Mouse (Mus musculus) E14TG2a.4 (cell line): Measurements from ENCODE around the gene Uqcc1.

Experiments
- H3K27me3 ChIP-seq: 2 replicates; pipeline ENCODE4 v1.6.1; 2014; ENCODE audit warnings: low read length, control low read depth; ENCODE audit not compliant: insufficient read depth
- H3K36me3 ChIP-seq: 2 replicates; pipeline ENCODE4 v1.6.1; 2014; ENCODE audit warnings: low read length, control low read depth; ENCODE audit not compliant: insufficient read depth
- H3K4me1 ChIP-seq: replicated peaks from 2 replicates; pipeline ENCODE4 v1.6.1; 2014; ENCODE audit warnings: low read depth, low read length, control low read depth
- H3K4me3 ChIP-seq: replicated peaks from 2 replicates; pipeline ENCODE4 v1.5.1; 2014; ENCODE audit warnings: mild to moderate bottlenecking, low read length
- H3K9me3 ChIP-seq: 2 replicates; pipeline ENCODE4 v1.6.1; 2014; ENCODE audit warnings: low read length, control low read depth
- CTCF ChIP-seq: conservative IDR thresholded peaks from 2 replicates; pipeline ENCODE4 v1.5.1; 2014; ENCODE audit warnings: low read length
- NANOG ChIP-seq: IDR thresholded peaks from 2 replicates; pipeline ENCODE4 v1.6.1; 2014; ENCODE audit warnings: borderline replicate concordance, low read length, mixed read lengths
- POU5F1 ChIP-seq: IDR thresholded peaks from 2 replicates; pipeline ENCODE4 v1.6.1; 2014; ENCODE audit warnings: low read length, borderline replicate concordance

Gene Uqcc1

GRCm38 (mm10) chr2:155860102-155860501 is 70.0 kb downstream of the Uqcc1 start:
- Histone ChIP-seq H3K36me3 (peaks cover 65% of the 10 kb centered on the region), H3K4me1 (no peaks in the 10 kb centered on the region; the same call in 1 of the 2 replicates), H3K27me3 (no peaks in the 10 kb centered on the region), H3K9me3 (peaks cover 53% of the 10 kb centered on the region), H3K4me3 (no peak overlapping the region)
- no peak for TF ChIP-seq CTCF
- TF ChIP-seq NANOG, result no peak

GRCm38 (mm10) chr2:155852536-155852935 is 77.6 kb downstream of the Uqcc1 start:
- Histone ChIP-seq H3K4me1 (peaks cover 27% of the 10 kb centered on the region), H3K9me3 (peaks cover 15% of the 10 kb centered on the region), H3K4me3 (no peak overlapping the region), H3K36me3 (peaks cover 80% of the 10 kb centered on the region), H3K27me3 (no peaks in the 10 kb centered on the region)
- TF ChIP-seq POU5F1 (no peak), NANOG (no peak), CTCF (no peak)

DNA sequence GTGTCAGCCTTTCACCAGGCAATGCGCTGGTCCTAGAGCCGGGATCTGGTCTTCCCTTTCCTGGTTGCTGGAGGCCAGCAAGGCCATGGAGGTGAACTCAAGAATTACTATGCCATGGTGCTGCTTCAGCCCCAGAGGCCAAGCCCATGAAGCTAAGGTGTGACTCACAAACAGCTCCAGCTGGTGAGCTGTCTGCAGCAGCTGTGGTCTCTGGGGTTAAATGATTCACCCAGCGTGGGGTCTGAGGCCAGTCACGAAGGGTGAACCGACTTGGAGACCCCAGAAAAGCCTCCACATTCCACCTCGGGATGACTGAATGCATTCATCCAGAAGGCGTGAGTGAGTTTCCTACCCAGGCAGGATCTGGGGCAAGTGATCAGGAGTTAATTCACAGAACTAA is 80.0 kb downstream of the Uqcc1 start:
- Histone ChIP-seq H3K36me3 (peaks cover 82% of the 10 kb centered on the region), H3K27me3 (no peaks in the 10 kb centered on the region), H3K4me3 (no peak overlapping the region), H3K9me3 (no peaks in the 10 kb centered on the region), H3K4me1 (peaks cover 27% of the 10 kb centered on the region)
- TF ChIP-seq POU5F1, result no peak
- no peak for TF ChIP-seq CTCF
- no peak for TF ChIP-seq NANOG

GRCm38 (mm10) chr2:155849464-155849863 is 80.6 kb downstream of the Uqcc1 start:
- Histone ChIP-seq H3K4me3 (no peak overlapping the region), H3K9me3 (no peaks in the 10 kb centered on the region), H3K4me1 (peaks cover 27% of the 10 kb centered on the region), H3K27me3 (no peaks in the 10 kb centered on the region), H3K36me3 (peaks cover 88% of the 10 kb centered on the region)
- TF ChIP-seq NANOG, result no peak
- TF ChIP-seq POU5F1, result no peak
- no peak for TF ChIP-seq CTCF

- Histone ChIP-seq H3K27me3 (no peaks in the 10 kb centered on the region), H3K4me3 (no peak overlapping the region), H3K36me3 (peaks cover 79% of the 10 kb centered on the region), H3K4me1 (peaks cover 27% of the 10 kb centered on the region), H3K9me3 (no peaks in the 10 kb centered on the region)
- peak; percentile 76 for TF ChIP-seq CTCF
- no peak for TF ChIP-seq NANOG
Measured at GRCm38 (mm10) chr2:155848291-155848690, 81.8 kb downstream of the Uqcc1 start.

- TF ChIP-seq CTCF (no peak), POU5F1 (no peak), NANOG (no peak)
- H3K4me1 ChIP-seq, result peaks cover 17% of the 10 kb centered on the region
- H3K36me3 ChIP-seq, result peaks cover 66% of the 10 kb centered on the region
- H3K9me3 ChIP-seq, result no peaks in the 10 kb centered on the region
- H3K27me3 ChIP-seq, result no peaks in the 10 kb centered on the region
- H3K4me3 ChIP-seq, result no peak overlapping the region
Measured at GRCm38 (mm10) chr2:155846930-155847329, 83.2 kb downstream of the Uqcc1 start.

DNA sequence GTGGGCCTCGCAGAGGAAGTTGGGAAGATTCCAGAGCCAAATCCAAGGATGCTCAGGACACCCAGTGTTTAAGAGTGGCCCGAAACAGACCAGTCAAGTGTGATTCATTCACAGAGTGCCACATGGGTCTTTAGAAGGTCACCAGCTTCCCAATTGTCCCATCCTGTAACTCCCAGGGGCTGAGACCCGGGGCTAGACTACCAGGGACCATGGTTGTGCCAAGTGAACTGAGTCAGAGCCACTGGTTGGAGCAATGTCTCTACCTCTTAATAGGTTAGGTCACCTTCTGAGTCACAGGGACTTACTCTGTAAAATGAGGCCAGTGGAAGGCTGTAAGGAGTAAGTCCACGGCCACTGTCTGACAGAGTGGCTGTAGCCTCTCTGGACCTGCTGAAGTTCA is 91.1 kb downstream of the Uqcc1 start:
- no peak for TF ChIP-seq POU5F1
- TF ChIP-seq CTCF, result no peak
- TF ChIP-seq NANOG, result no peak
- Histone ChIP-seq H3K27me3 (peaks cover 19% of the 10 kb centered on the region), H3K4me1 (peaks cover 35% of the 10 kb centered on the region), H3K36me3 (no peaks in the 10 kb centered on the region), H3K4me3 (no peak overlapping the region), H3K9me3 (no peaks in the 10 kb centered on the region)

GRCm38 (mm10) chr2:155837961-155838360 is 92.1 kb downstream of the Uqcc1 start:
- no peak overlapping the region for H3K4me3 ChIP-seq
- peaks cover 40% of the 10 kb centered on the region for H3K4me1 ChIP-seq
- no peaks in the 10 kb centered on the region for H3K9me3 ChIP-seq
- no peaks in the 10 kb centered on the region for H3K36me3 ChIP-seq
- TF ChIP-seq NANOG (no peak), CTCF (no peak), POU5F1 (no peak)
- peaks cover 20% of the 10 kb centered on the region for H3K27me3 ChIP-seq

- H3K27me3 ChIP-seq, result peaks cover 18% of the 10 kb centered on the region
- H3K36me3 ChIP-seq, result no peaks in the 10 kb centered on the region
- peaks cover 42% of the 10 kb centered on the region for H3K4me1 ChIP-seq
- no peak for TF ChIP-seq POU5F1
- no peaks in the 10 kb centered on the region for H3K9me3 ChIP-seq
- peak within 1 kb of the TSS; percentile 62 for H3K4me3 ChIP-seq
Measured at GRCm38 (mm10) chr2:155834732-155835131, 95.4 kb downstream of the Uqcc1 start, which contains the start of gene Fam83c. Gene Fam83c, minus strand, starts transcription at chr2:155834854.
